Mouse (Mus musculus) naive thymus-derived CD4-positive, alpha-beta T cell, adult 2 months (primary cell): ENCODE data around the gene Ostf1.
"Not testable (repeated sequence)": the region's sequence is repeated elsewhere in the genome, so short reads cannot be mapped to it uniquely, and the experiment has no call there.

Experiments used
- DNase-seq: peaks from one replicate; pipeline ENCODE4 v3.0.0-alpha.2; 2011; ENCODE audit warnings: low read depth

Gene Ostf1

GRCm38 (mm10) chr19:18598265-18598926 is 33.2 kb downstream of the Ostf1 start:
- no peak for DNase-seq

DNA sequence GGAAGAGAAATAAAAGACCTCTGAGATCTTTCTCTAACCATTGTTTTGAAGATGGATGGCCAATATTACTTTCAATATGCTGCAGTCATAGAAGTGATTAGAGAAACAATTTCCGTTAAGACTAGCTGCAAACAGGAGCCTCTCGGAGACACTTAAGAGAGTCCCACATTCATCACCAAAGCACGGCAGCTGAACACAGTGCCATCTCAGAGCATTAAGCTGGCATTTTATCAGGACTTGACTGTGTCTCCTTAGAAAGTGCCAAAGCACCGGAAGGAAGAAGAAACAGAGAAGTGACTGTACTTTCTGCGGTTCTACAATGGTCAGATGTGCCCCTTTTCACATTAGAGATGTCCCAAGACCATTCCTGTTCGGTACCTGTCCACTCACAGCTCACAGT is 33.9 kb downstream of the Ostf1 start:
- DNase-seq: no peak

- DNase-seq: no peak
These were observed 34.7 kb downstream of the Ostf1 start for GRCm38 (mm10) chr19:18596876-18597275.

- DNase-seq: no peak
These were observed 37.9 kb downstream of the Ostf1 start for GRCm38 (mm10) chr19:18593722-18594121.

GRCm38 (mm10) chr19:18592919-18593318 is 38.7 kb downstream of the Ostf1 start:
- no peak for DNase-seq

DNA sequence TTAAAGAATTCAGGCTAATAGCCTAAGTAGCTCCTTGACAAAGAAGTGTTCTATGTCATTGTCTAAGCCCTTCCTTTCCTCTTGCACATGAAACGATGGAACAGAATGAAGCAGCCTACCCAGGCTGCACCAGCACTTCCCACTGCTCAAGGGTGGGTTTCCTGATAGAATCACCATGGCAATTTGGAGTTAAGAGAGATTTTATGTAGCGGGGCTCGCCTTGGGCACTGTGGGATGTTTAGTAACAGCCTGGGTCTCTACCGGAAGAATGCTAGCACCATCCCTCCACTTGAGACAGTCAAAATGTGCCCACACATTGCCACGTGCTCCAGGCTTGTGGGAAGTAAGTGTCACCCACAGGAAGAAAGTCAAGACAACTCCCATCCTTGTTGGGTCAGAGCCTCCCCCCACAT is 40.7 kb downstream of the Ostf1 start:
- DNase-seq: peak; percentile 31

DNA sequence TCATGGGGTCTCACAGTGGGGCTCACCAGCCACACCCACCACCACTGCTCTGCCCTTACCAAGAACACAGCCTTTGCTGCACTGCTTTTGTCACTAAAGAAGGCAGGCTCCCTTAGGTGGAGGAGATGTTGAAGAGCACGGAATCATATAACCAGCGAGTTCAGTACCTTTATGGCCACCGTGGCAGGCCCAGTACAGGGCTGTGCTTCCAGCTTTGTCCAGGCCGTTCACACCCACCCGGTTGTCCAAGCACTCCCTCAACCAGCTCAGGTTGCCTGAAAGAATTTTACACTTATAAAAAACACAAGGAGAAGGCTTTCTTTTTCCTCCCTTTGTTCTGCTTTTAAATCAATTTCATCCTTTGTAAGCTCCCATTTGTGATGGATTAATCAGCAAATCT is 41.4 kb downstream of the Ostf1 start:
- no peak for DNase-seq

GRCm38 (mm10) chr19:18589276-18589675 is 42.3 kb downstream of the Ostf1 start:
- DNase-seq: no peak

- DNase-seq: not testable (repeated sequence)
These were observed 42.8 kb downstream of the Ostf1 start for GRCm38 (mm10) chr19:18588801-18589200.

DNA sequence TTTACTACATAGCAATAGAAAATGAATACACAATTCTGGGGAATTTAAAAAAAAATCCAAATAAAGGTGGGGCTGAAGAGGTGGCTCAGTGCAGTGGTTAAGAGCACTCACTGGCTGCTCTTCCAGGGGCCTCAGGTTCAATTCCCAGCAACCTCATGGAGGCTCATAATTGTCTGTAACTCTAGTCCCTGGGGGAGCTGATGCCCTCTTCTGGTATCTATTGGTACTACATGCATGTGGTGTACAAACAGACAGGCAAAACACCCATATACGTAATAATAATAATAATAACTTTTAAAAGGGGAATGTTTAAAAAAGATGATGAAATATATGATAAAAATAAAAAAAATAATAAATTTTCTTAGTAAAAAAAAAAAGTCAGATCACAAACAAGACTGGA is 43.4 kb downstream of the Ostf1 start:
- DNase-seq: peak; percentile 64

GRCm38 (mm10) chr19:18587118-18587517 is 44.5 kb downstream of the Ostf1 start:
- DNase-seq: no peak

GRCm38 (mm10) chr19:18584621-18585020 is 47.0 kb downstream of the Ostf1 start:
- no peak for DNase-seq

DNA sequence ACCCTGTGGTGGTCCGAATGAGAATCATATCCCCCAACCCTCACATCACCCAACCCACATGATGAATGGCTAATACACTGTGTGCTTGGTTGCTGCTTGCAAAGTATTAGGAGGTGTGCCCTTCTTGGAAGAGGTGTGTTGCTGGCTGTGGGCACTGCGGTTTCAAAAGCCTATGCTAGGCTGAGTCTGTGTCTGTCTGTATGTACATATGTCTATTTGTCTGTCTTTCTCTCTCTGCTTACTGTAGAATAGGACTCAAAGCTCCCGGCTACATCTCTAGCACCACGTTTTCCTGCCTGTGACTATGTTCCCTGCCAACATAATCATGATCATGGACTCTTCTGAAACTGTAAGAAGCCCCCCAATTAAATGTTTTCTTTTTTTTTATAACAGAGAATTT is 47.9 kb downstream of the Ostf1 start:
- DNase-seq: no peak

GRCm38 (mm10) chr19:18582887-18583286 is 48.7 kb downstream of the Ostf1 start:
- no peak for DNase-seq

DNA sequence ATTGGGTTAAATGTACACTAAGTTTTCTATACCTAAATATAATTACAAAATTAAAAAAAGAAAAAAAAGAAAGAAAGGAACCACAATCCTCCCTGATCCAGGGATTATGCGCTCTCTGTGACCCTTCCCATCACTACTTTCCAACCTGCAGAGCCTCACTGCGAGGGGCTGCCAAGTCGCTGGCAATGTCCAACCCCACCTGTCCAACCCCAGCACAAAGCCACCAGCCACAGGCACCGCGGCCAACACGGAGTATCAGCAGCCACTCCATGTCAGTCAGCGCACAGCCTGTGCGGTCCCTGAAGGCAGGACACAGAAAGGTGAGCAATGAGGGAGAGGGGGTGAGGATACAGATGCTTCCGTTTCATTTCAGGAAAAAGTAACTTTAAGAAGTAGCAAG is 49.4 kb downstream of the Ostf1 start:
- DNase-seq: no peak

DNA sequence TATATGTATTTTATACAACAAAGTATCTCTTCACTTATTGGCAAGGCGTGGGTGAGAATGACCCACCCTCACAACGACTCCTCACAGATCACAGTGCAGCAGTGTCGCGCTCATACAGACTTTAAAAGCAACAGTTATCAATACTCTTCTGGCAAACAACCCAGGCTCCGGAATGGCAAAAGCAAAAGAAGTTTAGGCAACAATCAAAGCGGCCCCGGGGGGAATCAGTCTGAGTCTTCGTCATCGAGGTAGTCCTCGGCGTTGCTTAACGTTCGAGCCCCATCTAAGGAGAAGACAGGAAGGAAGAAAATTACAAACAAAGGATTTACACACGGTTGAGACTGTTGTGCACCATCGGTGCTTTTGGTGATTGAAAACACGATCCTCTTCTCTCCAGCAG is 50.6 kb downstream of the Ostf1 start:
- no peak for DNase-seq

DNA sequence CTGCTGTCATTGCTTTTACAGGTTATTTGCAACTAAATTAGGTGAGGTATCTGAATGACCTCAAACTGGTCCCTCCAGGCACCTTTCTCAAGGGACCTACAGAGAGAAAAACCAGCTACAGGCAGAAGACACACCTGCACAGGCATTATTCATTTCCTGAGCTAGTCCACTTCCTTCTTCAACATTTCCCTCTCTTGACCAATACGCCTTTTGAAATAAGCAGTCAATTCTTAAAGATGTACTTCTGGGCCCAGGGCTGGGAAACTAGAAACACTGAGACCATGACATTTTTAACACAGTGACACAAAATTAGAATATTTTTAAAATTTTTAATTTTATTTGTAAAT is 52.6 kb downstream of the Ostf1 start:
- no peak for DNase-seq

DNA sequence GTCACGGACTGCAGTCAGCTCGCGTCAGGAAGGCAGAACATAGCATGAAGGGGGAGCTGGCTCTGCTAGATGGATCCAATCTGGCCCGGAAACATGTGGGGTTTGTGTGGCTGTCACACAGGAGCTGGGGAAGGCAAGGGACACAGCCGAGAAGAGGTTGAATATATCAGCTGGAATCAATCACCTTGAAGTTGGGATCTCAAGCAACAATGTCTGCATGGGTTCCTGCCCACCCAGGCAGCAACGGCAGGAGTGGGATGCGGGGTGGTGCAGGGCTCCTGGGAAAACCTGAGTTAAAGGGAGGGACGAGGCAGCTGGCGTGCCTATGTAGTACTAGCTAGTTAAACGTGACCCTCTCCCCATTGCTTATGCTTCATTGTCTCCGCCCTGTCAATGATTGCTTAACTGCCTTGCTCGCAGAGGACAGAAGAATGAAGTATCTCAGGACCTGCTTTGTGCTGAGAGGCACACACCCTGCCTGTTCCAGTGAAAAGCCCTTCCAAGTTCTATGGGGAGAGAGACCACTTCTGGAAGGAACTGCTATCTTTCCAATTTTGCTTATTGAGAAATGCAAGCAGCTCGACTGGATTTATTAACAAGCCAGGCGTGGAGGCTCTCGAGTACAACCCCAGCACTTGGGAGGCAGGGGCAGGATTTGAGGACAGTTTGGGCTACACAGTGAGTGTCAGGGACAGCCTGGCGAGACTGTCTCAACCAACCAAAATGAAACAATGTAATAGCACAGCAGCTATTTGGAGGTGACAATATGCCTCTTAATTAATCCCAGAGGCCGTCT is 53.2 kb downstream of the Ostf1 start:
- no peak for DNase-seq

GRCm38 (mm10) chr19:18577348-18577747 is 54.3 kb downstream of the Ostf1 start:
- DNase-seq: no peak

- no peak for DNase-seq
These were observed 55.7 kb downstream of the Ostf1 start for GRCm38 (mm10) chr19:18575891-18576290.

DNA sequence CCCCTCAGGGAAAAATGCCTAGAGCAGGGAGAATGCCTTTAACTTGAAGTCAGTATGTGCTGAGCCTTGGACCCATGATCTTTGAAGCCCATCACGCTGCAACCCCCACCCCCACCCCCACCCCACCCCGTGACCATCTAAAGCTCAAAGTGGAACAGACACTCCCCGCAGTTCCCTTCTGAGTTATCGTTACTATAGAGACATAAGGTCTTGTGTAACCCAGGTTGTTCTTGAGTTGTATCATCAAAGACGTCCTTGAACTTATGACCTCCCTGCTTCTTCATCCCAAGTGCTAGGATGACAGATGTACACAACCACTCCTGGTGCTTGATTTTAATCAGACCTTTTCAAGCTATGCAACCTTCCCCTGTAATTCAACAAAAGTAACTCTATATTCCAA is 57.7 kb downstream of the Ostf1 start:
- no peak for DNase-seq

GRCm38 (mm10) chr19:18573443-18573842 is 58.2 kb downstream of the Ostf1 start:
- DNase-seq: no peak

- no peak for DNase-seq
These were observed 62.1 kb downstream of the Ostf1 start for GRCm38 (mm10) chr19:18569496-18569895.
